Mouse (Mus musculus) A20 (cell line): Measurements from ENCODE around the gene Gpm6b.
A peak's percentile ranks its signal among the peaks of the same experiment; 100 is the strongest.

ENCODE experiments used
- DNase-seq: peaks from one replicate; pipeline ENCODE4 v3.0.0-alpha.2; 2011; ENCODE audit warnings: low read depth, low spot score

Gpm6b gene

GRCm38 (mm10) chrX:166238831-166239460, at the start of gene Gpm6b:
Gpm6b (plus strand) TSS chrX:166238911.
- DNase-seq: peak; percentile 44

GRCm38 (mm10) chrX:166196327-166196726, 42.4 kb upstream of the Gpm6b start:
- DNase-seq: no peak

DNA sequence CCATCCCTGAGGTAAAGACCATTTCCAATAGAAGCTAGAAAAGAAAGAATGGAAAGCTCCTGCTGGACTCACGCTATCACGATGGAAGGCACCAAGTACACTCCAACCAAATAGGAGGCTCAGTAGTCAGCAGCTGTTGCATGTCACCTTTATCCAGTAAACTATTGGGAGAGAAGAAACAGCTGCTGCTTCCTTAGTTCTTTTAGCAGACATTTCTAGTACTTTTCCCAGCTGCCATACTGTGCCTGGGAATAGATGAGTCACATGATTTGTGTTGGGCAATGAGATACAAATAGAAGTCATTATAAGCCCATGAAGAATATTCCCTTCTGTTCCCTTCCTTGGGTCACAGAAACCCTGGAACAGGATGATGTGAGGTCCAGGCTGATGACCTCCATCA, 40.4 kb upstream of the Gpm6b start:
- no peak for DNase-seq

GRCm38 (mm10) chrX:166199812-166200211, 38.9 kb upstream of the Gpm6b start:
- no peak for DNase-seq

DNA sequence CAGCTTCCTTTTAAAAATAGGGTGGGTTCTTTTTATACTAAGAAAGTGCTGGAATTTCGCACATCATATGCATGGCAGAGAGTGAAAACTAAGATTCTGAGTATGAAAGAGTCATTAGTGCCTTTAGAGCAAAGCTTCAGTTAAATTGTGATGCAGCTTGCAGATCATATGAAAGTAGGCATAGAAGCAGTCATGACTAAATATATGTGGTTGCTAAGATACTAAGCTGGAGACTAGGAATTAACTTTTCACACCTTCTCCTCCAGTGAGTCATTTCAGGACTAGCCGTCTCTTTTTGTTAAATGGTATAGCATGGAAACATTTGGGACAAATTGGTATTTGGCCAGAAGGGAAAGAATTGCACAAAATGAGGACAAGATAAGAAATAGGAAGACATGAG, 24.1 kb upstream of the Gpm6b start:
- DNase-seq: no peak

DNA sequence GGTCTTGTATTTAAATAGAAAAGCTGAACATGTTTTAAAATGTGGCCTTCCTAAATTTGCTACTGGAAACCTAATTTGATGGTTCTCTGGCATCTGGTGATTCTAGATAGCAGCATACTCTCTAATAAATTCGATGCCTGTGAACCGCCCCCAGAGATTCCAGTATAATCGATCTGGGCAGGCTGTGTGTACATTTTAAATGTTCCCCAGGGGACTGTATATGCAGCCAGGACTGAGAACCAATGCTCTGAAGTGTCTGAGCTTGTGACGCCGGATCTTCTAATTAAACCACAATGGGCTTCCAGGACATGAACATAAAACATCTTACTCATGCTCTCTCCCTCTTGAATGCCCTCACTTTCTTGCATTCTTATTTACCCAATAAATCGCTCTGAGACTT, 22.5 kb upstream of the Gpm6b start:
- DNase-seq: no peak

- DNase-seq: no peak
Measured at GRCm38 (mm10) chrX:166216720-166217119, 22.0 kb upstream of the Gpm6b start.

GRCm38 (mm10) chrX:166219331-166219730, 19.4 kb upstream of the Gpm6b start:
- DNase-seq: no peak

DNA sequence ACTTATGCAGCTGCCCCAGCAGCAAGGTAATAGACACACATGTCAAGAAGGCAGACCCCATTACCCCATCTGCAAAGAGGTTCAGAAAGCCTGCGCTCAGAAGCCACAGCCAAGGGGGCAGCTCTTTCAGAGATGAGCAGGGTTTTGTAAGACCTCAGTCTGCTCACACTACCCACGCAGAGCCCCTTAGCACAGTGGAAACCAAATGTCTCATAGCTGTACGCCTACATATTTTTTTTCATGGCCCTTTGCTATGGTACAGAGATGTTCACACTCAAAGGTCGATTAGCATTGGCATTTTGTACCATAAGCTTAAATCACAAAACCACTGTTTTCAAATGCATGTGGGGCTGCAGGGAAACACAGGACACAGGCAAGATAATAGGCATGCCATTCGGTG, 11.9 kb upstream of the Gpm6b start:
- DNase-seq: no peak

DNA sequence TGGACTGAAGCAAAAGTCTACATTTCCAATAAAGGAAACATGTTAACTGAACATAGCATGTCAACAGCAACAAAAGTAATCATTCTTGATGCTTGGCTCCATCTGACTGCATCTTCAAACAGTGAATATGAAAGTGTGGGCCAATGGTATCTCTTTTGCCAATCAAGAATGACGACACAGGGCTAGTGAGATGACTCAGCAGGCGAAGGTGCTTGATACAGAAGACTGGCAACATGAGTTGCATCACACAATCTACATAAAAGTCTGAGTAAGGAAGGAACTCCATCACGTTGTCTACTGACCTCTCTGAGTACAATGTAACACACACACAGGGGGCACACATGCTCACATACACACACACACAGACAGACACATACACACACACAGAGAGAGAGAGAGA, 9.0 kb upstream of the Gpm6b start:
- no peak for DNase-seq

- peak; percentile 62 for DNase-seq
Measured at GRCm38 (mm10) chrX:166230515-166231267, 8.0 kb upstream of the Gpm6b start.

DNA sequence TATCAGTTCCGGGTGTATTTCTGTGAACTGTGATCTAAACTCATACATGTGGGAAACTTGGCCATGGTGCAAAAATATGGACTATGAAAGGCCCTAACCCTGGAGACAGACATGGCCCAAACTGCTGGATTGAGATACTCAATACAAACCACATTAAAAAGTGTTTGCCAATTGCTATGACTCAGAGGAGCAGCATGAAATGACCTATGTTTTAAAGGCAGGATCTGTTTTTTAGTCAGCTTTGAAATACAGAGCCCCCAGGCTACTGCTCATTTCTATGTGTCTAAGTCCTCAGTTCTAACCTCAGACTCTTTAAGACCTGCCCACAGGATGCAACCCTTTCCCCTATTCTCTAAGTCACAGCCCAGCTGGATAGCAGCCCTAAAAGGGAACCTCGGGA, 2.6 kb upstream of the Gpm6b start:
- DNase-seq: no peak

- DNase-seq: no peak
Measured at GRCm38 (mm10) chrX:166239520-166239919, 809 bp downstream of the Gpm6b start.

DNA sequence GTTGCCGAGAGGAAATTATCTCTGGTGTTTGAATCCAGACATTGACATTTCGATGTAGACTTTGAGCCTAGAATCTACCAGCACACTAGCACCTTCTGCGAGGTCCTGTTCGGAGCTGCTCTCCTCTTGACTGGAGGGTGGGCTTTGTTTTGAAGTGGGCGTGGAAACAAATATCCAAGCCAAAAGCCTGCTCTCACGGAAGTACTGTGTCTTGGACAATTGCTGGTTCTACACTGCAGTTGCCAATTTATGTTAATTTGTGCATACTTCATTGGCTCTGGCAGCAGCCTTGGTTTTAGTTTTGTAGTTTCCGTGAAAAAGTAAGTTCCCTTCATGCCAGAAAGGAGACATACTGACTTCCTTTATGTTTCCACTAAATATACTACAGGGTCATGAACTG, 2.0 kb downstream of the Gpm6b start:
- no peak for DNase-seq

DNA sequence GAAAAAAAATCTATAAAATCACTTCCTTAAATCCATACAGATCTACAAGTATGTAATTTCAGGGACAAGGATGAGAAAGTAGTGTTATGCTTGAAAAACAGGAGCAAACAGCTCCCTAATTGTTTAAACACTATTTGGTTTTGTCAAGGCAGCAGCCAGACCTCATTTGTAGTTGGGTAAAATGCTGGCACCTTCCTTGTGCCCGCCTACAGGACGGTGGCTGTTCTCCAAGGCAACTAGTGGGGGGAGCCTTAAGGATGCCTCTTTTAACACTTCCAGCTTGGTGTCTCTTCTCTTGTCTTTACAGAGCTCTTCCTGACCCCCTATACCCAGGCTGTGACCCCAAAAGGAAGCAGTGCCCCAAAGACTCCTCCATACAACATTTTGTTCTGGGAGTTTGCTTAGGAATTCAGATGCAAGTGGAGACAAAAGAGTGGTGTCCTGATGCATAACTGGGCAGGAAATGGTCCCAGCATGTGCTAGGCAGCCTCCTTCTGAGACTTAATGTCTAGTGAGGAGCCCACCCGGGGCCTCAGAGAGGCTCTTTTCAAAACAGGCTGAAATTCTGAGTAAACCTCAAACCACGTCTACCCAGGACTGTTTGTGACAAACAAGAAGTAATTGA, 4.7 kb downstream of the Gpm6b start:
- no peak for DNase-seq

DNA sequence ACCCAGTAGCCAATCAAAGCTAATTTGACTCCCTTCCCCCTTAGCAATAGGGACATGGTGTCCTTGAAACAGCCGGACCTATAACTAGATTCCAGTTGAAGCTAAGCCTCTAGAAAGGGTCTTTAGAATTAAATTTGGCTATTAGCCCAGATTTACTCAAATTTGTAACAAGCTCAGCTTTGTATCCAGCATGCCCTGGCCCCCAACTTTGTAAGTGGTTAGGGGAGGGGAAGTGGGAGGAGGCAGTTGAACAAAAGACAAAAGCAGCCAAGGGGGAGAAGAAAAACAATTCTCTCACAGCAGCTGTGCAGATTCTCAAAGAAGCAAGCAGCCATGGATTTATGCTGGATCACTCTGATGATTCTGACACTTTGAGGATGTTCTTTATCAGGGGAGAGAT, 32.8 kb downstream of the Gpm6b start:
- no peak for DNase-seq

- no peak for DNase-seq
Measured at GRCm38 (mm10) chrX:166272646-166273045, 33.9 kb downstream of the Gpm6b start.

GRCm38 (mm10) chrX:166279861-166280260, 41.1 kb downstream of the Gpm6b start:
- DNase-seq: no peak

DNA sequence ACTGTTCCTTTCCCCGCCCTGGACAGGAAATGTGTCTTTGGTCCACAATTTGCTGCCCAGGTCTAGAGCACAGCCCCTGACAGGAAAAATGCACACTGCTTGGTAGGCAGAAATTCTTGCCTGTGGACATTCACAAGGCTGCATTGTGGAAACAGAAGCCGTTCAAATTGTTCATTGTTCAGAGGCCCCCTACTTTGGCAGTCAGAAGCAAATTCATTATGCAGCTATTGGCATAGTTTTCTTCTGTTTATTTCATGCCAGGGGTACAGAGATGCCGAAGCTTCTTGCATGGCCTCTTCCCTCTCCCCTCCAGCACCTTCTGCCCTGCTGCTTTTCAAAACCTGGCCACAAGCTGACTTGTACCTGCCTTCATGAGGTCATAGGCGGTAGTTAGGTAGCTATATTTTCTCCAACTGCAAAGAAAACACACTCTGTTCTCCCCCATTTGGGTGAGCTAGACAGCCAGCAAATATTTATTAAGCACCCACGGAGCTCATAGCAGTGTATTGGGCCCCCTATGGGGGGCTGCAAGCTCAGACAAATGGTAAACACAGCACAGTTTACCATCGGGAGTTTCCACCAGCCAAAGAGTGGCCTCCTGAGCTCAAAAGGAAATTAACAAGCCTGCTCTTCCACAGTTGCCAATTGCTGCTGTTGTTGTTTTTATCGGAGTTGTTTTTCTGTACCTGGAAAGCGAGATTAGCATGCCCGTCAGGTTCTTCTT, 48.2 kb downstream of the Gpm6b start:
- no peak for DNase-seq

GRCm38 (mm10) chrX:166291266-166291665, 52.6 kb downstream of the Gpm6b start:
- DNase-seq: no peak

GRCm38 (mm10) chrX:166293465-166293864, 54.8 kb downstream of the Gpm6b start:
- DNase-seq: no peak

DNA sequence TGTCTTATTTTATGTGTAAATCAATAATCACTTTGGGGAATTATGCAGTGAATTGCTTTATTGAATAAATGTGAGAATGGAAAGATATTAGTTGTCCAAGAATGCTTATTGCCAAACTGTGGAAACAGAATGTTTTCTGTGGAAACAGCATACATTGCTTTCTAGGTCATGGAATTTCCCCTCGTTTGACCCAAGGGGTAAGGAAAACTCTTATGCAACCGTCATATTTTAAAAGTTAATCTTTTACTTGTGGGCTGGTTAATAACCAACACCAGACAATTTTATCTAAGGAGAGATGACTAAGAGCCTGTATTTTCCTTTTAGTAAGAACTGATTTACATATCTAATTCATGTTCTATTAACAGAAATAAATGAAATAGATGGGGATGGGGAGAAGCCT, 64.1 kb downstream of the Gpm6b start:
- DNase-seq: no peak
